Mouse (Mus musculus) adrenal gland, adult 18-20 months (tissue): Measurements from ENCODE around the gene Lrrc28. TPM values are rescaled to one million over a fixed set of nuclear protein-coding genes. Genes with fewer than 3 reads are reported as not detected.

Experiments
- DNase-seq, 2 experiments: peaks; one replicate each; pipeline ENCODE4 v3.0.0; 2021 to 2022; ENCODE audit warnings: low spot score in 2 of 2
- total RNA-seq, 2 experiments: library from RNA; stranded (reverse); gene quantifications; 1 replicate in 1 of 2; 2 replicates in 1 of 2; pipeline ENCODE4 v1.2.3; 2021

The Lrrc28 gene
- total RNA-seq, 2 experiments from 2014 or later, result 19.5 to 20.1 TPM

- no peak for DNase-seq
These were observed 1.1 kb upstream of the Lrrc28 start for GRCm38 (mm10) chr7:67646131-67646530.

- DNase-seq, result no peak
These were observed 580 bp upstream of the Lrrc28 start for GRCm38 (mm10) chr7:67645681-67646014.

GRCm38 (mm10) chr7:67644291-67644690 lies 777 bp downstream of the Lrrc28 start:
- no peak for DNase-seq

- DNase-seq, result no peak
These were observed 2.1 kb downstream of the Lrrc28 start for GRCm38 (mm10) chr7:67642955-67643354.

- DNase-seq, result no peak
These were observed 6.1 kb downstream of the Lrrc28 start for GRCm38 (mm10) chr7:67639006-67639405.

GRCm38 (mm10) chr7:67636161-67636560 lies 8.9 kb downstream of the Lrrc28 start:
- DNase-seq, result no peak

GRCm38 (mm10) chr7:67634210-67634609 lies 10.9 kb downstream of the Lrrc28 start:
- DNase-seq, result no peak

- no peak for DNase-seq
These were observed 12.7 kb downstream of the Lrrc28 start for GRCm38 (mm10) chr7:67632380-67632779.

- DNase-seq, result peak; percentile 63 to 75
These were observed 14.3 kb downstream of the Lrrc28 start for GRCm38 (mm10) chr7:67630817-67631216.

GRCm38 (mm10) chr7:67629681-67630080 lies 15.4 kb downstream of the Lrrc28 start:
- no peak for DNase-seq

GRCm38 (mm10) chr7:67626671-67627070 lies 18.4 kb downstream of the Lrrc28 start:
- no peak for DNase-seq

GRCm38 (mm10) chr7:67622151-67622550 lies 22.9 kb downstream of the Lrrc28 start:
- no peak for DNase-seq

- DNase-seq, result no peak
These were observed 25.2 kb downstream of the Lrrc28 start for GRCm38 (mm10) chr7:67619836-67620235.

- DNase-seq, result no peak
These were observed 26.8 kb downstream of the Lrrc28 start for GRCm38 (mm10) chr7:67618316-67618715.

GRCm38 (mm10) chr7:67617646-67618045 lies 27.4 kb downstream of the Lrrc28 start:
- DNase-seq, result no peak

- no peak for DNase-seq
These were observed 28.2 kb downstream of the Lrrc28 start for GRCm38 (mm10) chr7:67616890-67617289.

- DNase-seq, result no peak
These were observed 30.6 kb downstream of the Lrrc28 start for GRCm38 (mm10) chr7:67614464-67614861.

- DNase-seq, result no peak
These were observed 31.1 kb downstream of the Lrrc28 start for GRCm38 (mm10) chr7:67613795-67614463.

GRCm38 (mm10) chr7:67608348-67609024 lies 36.6 kb downstream of the Lrrc28 start:
- no peak for DNase-seq

GRCm38 (mm10) chr7:67607669-67608347 lies 37.3 kb downstream of the Lrrc28 start:
- no peak for DNase-seq

GRCm38 (mm10) chr7:67606250-67606649 lies 38.8 kb downstream of the Lrrc28 start:
- no peak for DNase-seq

- DNase-seq, result no peak
These were observed 40.0 kb downstream of the Lrrc28 start for GRCm38 (mm10) chr7:67605114-67605513.
